Mouse (Mus musculus) hindlimb bud, embryonic 11.5 days (tissue): Measurements from ENCODE around the gene Ms4a5.

Source experiments
- DNase-seq: peaks from one replicate; pipeline ENCODE4 v3.0.0-alpha.2; 2012; ENCODE audit warnings: low read depth, low spot score; ENCODE audit errors: extremely low spot score

The Ms4a5 gene

GRCm38 (mm10) chr19:11232348-11232747, 51.3 kb downstream of the Ms4a5 start, which contains the start of gene Ms4a12:
Ms4a12 (minus strand) TSS chr19:11232448.
- DNase-seq = no peak
